ENCODE assay signal across 34 mouse cellular contexts in the genomic region with DNA sequence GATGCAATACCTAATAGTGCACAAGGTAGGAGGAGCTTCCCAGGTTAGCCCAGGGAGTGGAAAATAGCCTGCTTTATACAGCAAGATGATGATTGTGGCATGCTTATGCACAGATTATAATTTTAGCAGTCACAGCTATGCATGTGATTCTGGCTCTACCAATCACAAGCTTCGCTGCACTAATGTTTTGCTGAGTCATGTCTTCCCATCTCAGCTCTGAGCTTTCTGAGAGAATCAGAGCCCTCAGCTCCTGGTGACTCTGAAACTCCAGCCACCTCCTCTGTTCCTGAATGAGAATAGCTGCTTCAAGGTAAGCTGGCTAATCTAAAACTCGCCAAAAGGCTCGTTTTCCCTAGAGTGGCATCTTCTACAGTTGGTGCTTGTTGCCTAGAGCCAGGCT. TPM values are rescaled to one million over a fixed set of nuclear protein-coding genes. Genes with fewer than 3 reads are reported as not detected.
DNase-seq lines count a peak whose midpoint lies in the region; ATAC-seq and TF ChIP-seq lines count a peak whose summit lies in the region.
"Had no signal": no experiment of that assay in that cellular context is flagged by ENCODE, and none has a peak within 500 bp of the region (broad histone marks: within the 10 kb centered on the region; RNA-seq: fewer than 3 reads in every experiment).

No protein-coding gene starts in this region.

- no peaks in the 10 kb centered on the region for H3K36me3 ChIP-seq in midbrain, embryonic 11.5 days (ENCODE audit: control insufficient read depth, insufficient read depth, low read length)
- H3K36me3 ChIP-seq in midbrain, embryonic 14.5 days (ENCODE audit: control insufficient read depth, insufficient read depth, low read length), result peaks cover 23% of the 10 kb centered on the region
- H3K36me3 ChIP-seq in ES-E14 (ENCODE audit: control insufficient read depth, insufficient read depth, low read length, poor library complexity, severe bottlenecking), result peaks cover 2% of the 10 kb centered on the region; the same call in 1 of the 2 replicates
- H3K36me3 ChIP-seq in limb, embryonic 10.5 days, result peaks cover 10% of the 10 kb centered on the region; the same call in 1 of the 2 replicates
- H3K36me3 ChIP-seq: intestine, embryonic 15.5 days had no signal

- H3K4me2 ChIP-seq in midbrain, embryonic 11.5 days, result no peak overlapping the region
- H3K4me2 ChIP-seq in midbrain, embryonic 14.5 days (ENCODE audit: low read length), result no peak overlapping the region
- H3K4me2 ChIP-seq: embryonic facial prominence, embryonic 13.5 days; forebrain, embryonic 13.5 days; heart, embryonic 12.5 days; heart, embryonic 15.5 days; hindbrain, embryonic 13.5 days; intestine, embryonic 15.5 days had no signal

- 79% methylated on average over 3 of the region's 3 CpGs for WGBS in midbrain, embryonic 11.5 days
- WGBS in midbrain, embryonic 14.5 days, result 79% methylated on average over 3 of the region's 3 CpGs
- WGBS in limb, embryonic 10.5 days, result 75% methylated on average over 3 of the region's 3 CpGs

- no peaks in the 10 kb centered on the region for H3K9me3 ChIP-seq in midbrain, embryonic 11.5 days (ENCODE audit: control insufficient read depth, low read length)
- H3K9me3 ChIP-seq in midbrain, embryonic 14.5 days (ENCODE audit: control insufficient read depth, low read length), result 0 out of 2 replicates have a peak, but pooled peaks cover 5% of the 10 kb centered on the region
- no peaks in the 10 kb centered on the region for H3K9me3 ChIP-seq in ES-E14 (ENCODE audit: control insufficient read depth, insufficient read depth, low read depth, low read length)
- H3K9me3 ChIP-seq in limb, embryonic 10.5 days (replicated peaks), result no peaks in the 10 kb centered on the region
- H3K9me3 ChIP-seq: embryonic facial prominence, embryonic 13.5 days; forebrain, embryonic 13.5 days; heart, embryonic 12.5 days; heart, embryonic 15.5 days; hindbrain, embryonic 13.5 days; intestine, embryonic 15.5 days had no signal

- H3K27me3 ChIP-seq in midbrain, embryonic 11.5 days (ENCODE audit: control insufficient read depth, insufficient read depth, low read length), result no peaks in the 10 kb centered on the region
- H3K27me3 ChIP-seq in midbrain, embryonic 14.5 days (ENCODE audit: control insufficient read depth, insufficient read depth, low read length), result no peaks in the 10 kb centered on the region
- no peaks in the 10 kb centered on the region for H3K27me3 ChIP-seq in limb, embryonic 10.5 days (ENCODE audit: low read depth, poor library complexity, severe bottlenecking)
- H3K27me3 ChIP-seq: embryonic facial prominence, embryonic 13.5 days; forebrain, embryonic 13.5 days; heart, embryonic 12.5 days; heart, embryonic 15.5 days; hindbrain, embryonic 13.5 days; intestine, embryonic 15.5 days had no signal

- no peak for ATAC-seq in midbrain, embryonic 11.5 days (ENCODE audit: low FRiP score)
- ATAC-seq in midbrain, embryonic 14.5 days (ENCODE audit: low FRiP score, low TSS enrichment), result no peak
- ATAC-seq: forebrain, embryonic 13.5 days; forebrain, postnatal 0 days; hindbrain, embryonic 16.5 days; intestine, embryonic 15.5 days had no signal

- no peak overlapping the region for H3K9ac ChIP-seq in midbrain, embryonic 11.5 days (ENCODE audit: low read length)
- H3K9ac ChIP-seq in midbrain, embryonic 14.5 days (replicated peaks; ENCODE audit: low read length), result no peak overlapping the region
- H3K9ac ChIP-seq in ES-E14 (ENCODE audit: insufficient read depth, low read depth, low read length, poor library complexity, severe bottlenecking), result no peak overlapping the region
- H3K9ac ChIP-seq: embryonic facial prominence, embryonic 13.5 days; forebrain, embryonic 13.5 days; forebrain, postnatal 0 days; heart, embryonic 12.5 days; heart, embryonic 15.5 days; hindbrain, embryonic 13.5 days; intestine, embryonic 15.5 days had no signal

- DNase-seq in midbrain, embryonic 11.5 days (ENCODE audit: low spot score, missing footprints), result peak; percentile 68
- no peak for DNase-seq in midbrain, embryonic 14.5 days
- DNase-seq in ES-E14 (ENCODE audit: low read depth, low spot score), result no peak
- peak; percentile 34 for DNase-seq in brain, adult 2 months (ENCODE audit: low read depth, low spot score)
- DNase-seq in kidney, postnatal 4 days, result no peak
- no peak for DNase-seq in limb, embryonic 10.5 days (ENCODE audit: low spot score)
- DNase-seq: adrenal gland, postnatal 10 days; adrenal gland, postnatal 36 days; cerebellum, adult 11 months; cerebellum, adult 2 months; cerebellum, postnatal 10 days; cerebellum, postnatal 36 days; embryo, embryonic 11 days; forebrain, postnatal 0 days; gastrocnemius, adult 2 months; gastrocnemius, postnatal 14 days; heart, adult 18-20 months; heart, postnatal 10 days; heart, postnatal 36 days; kidney, adult 11 months had no signal

- H3K4me1 ChIP-seq in midbrain, embryonic 11.5 days (ENCODE audit: control insufficient read depth, insufficient read depth, low read length), result no peaks in the 10 kb centered on the region
- H3K4me1 ChIP-seq in midbrain, embryonic 14.5 days (ENCODE audit: control insufficient read depth, insufficient read depth, low read length), result no peaks in the 10 kb centered on the region
- H3K4me1 ChIP-seq in ES-E14 (ENCODE audit: control insufficient read depth in 2 of 2, insufficient read depth in 2 of 2, low read length in 2 of 2, poor library complexity in 1 of 2), result no peaks in the 10 kb centered on the region
- no peaks in the 10 kb centered on the region for H3K4me1 ChIP-seq in limb, embryonic 10.5 days
- H3K4me1 ChIP-seq: embryonic facial prominence, embryonic 10.5 days; embryonic facial prominence, embryonic 13.5 days; forebrain, embryonic 13.5 days; heart, embryonic 12.5 days; heart, embryonic 15.5 days; hindbrain, embryonic 10.5 days; hindbrain, embryonic 13.5 days; intestine, embryonic 15.5 days had no signal

- H3K27ac ChIP-seq in midbrain, embryonic 11.5 days (ENCODE audit: low read depth, low read length), result no peak overlapping the region
- no peak overlapping the region for H3K27ac ChIP-seq in midbrain, embryonic 14.5 days (replicated peaks; ENCODE audit: low read depth, low read length)
- no peak overlapping the region for H3K27ac ChIP-seq in ES-E14 (ENCODE audit: insufficient read depth, low read depth, low read length, poor library complexity, severe bottlenecking)
- H3K27ac ChIP-seq in limb, embryonic 10.5 days, result no peak overlapping the region
- H3K27ac ChIP-seq: embryonic facial prominence, embryonic 10.5 days; embryonic facial prominence, embryonic 13.5 days; forebrain, embryonic 13.5 days; gastrocnemius, adult 2 months; heart, embryonic 15.5 days; hindbrain, embryonic 10.5 days; hindbrain, embryonic 13.5 days; intestine, embryonic 15.5 days had no signal

- in situ Hi-C loops in ES-E14 (cut with MboI; ENCODE audit: low sequenced_read_pairs in 2 of 2, unreplicated experiment in 2 of 2), result no loop called here

- no peak overlapping the region for H3K4me3 ChIP-seq in midbrain, embryonic 11.5 days (ENCODE audit: low read depth, low read length)
- no peak overlapping the region for H3K4me3 ChIP-seq in midbrain, embryonic 14.5 days (replicated peaks; ENCODE audit: low read depth, low read length)
- H3K4me3 ChIP-seq in ES-E14 (ENCODE audit: insufficient read depth in 1 of 2, low read depth in 1 of 2, low read length in 2 of 2, poor library complexity in 1 of 2, severe bottlenecking in 1 of 2), result no peak overlapping the region
- no peak overlapping the region for H3K4me3 ChIP-seq in limb, embryonic 10.5 days
- H3K4me3 ChIP-seq: embryonic facial prominence, embryonic 10.5 days; embryonic facial prominence, embryonic 13.5 days; erythroblast, embryonic 14.5 days; forebrain, embryonic 13.5 days; gastrocnemius, adult 2 months; heart, embryonic 12.5 days; heart, embryonic 15.5 days; hindbrain, embryonic 10.5 days; hindbrain, embryonic 13.5 days; intestine, embryonic 15.5 days had no signal

TF ChIP-seq in ES-E14, 5 proteins besides CTCF, POLR2A, EP300 and RAD21:
- TF ChIP-seq ZC3H11A (IDR thresholded peaks at IDR 0.05; ENCODE audit: borderline replicate concordance, low read depth, low read length) (no peak), ZNF384 (IDR thresholded peaks at IDR 0.05; ENCODE audit: low read depth, low read length) (no peak), HCFC1 (IDR thresholded peaks at IDR 0.05; ENCODE audit: borderline replicate concordance, insufficient read depth, low read length) (no peak), MAFK (IDR thresholded peaks at IDR 0.05; ENCODE audit: insufficient read depth, low read depth, low read length) (peak; percentile 87), CHD2 (IDR thresholded peaks at IDR 0.05; ENCODE audit: low read depth, low read length) (no peak)
TF ChIP-seq in ES-E14: peak in this region for 1.

RNA-seq across cellular contexts. Expression of a gene that starts 30.2 kb away (rescaled TPM):
- not detected in 2 replicates for polyA plus RNA-seq in midbrain, embryonic 11.5 days (2014; fragmentation: Nextera tagmentation; extraction: Ambion mirVana)
- not detected in 2 replicates for polyA plus RNA-seq in midbrain, embryonic 14.5 days (2014; fragmentation: Nextera tagmentation; extraction: Ambion mirVana)
- total RNA-seq in ES-E14 (2012; rRNA removed), result 0.11 and 0.31 TPM in 2 replicates
- 0.11 and 0.33 TPM in 2 replicates for polyA plus RNA-seq in limb, embryonic 10.5 days (2016; fragmentation: Nextera tagmentation; extraction: Ambion mirVana)
- total RNA-seq: adrenal gland, adult 18-20 months; adrenal gland, postnatal 10 days; adrenal gland, postnatal 36 days; gastrocnemius, adult 2 months; gastrocnemius, postnatal 14 days; heart, adult 18-20 months; heart, postnatal 10 days; heart, postnatal 36 days had no signal
- polyA plus RNA-seq: cerebellum, adult 2 months; cortical plate, adult 2 months; erythroblast, embryonic 14.5 days; forebrain, embryonic 13.5 days; forebrain, postnatal 0 days; frontal cortex, adult 2 months; gonadal fat pad, adult 2 months; heart, embryonic 15.5 days; hindbrain, embryonic 10.5 days; hindbrain, embryonic 13.5 days; hindbrain, embryonic 16.5 days had no signal

Comparison
In these comparisons a context has a peak if more than half of its experiments do, and no peak if none do; other contexts are left out.
1. DNase-seq: peak in midbrain, embryonic 11.5 days (single experiment) and brain, adult 2 months (single experiment); none in midbrain, embryonic 14.5 days (single experiment), ES-E14 (single experiment), kidney, postnatal 4 days (0 of 2) and limb, embryonic 10.5 days (single experiment).